Mouse (Mus musculus): ENCODE results near the gene Clrn3. TPM values are rescaled to one million over a fixed set of nuclear protein-coding genes. Genes with fewer than 3 reads are reported as not detected.
"Not testable (repeated sequence)": the region's sequence is repeated elsewhere in the genome, so short reads cannot be mapped to it uniquely, and the experiment has no call there.

The Clrn3 gene
- not detected for total RNA-seq (2021)
- long read RNA-seq, experiment 1: 0 reads
- long read RNA-seq, experiment 2: 0 reads

DNA sequence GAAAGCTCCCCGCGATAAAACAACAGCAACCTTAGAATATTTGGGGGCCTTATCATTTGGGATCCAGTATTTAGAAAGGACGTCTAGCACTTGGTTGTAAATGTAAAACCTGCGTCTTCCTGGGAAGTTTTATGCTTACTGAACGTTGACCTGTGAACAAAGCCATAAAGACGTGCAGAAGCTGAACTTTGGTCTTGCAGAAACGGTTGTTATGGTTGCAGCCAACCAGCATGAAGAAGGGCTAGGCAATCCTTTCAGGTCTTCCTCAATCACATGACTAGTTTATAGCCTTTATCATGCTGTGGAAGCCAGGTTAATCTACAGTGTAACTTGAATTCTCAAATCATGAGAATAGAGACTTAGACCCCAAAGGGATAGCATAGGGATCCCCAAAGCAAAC lies at the start of gene Clrn3:
TSS of gene Clrn3 (minus strand) at position 140 of the 400 bp plus-strand sequence.
- no peak for DNase-seq
- intact Hi-C loops (cut with DNase I; ENCODE audit: low total_unique reads): no loop called here

DNA sequence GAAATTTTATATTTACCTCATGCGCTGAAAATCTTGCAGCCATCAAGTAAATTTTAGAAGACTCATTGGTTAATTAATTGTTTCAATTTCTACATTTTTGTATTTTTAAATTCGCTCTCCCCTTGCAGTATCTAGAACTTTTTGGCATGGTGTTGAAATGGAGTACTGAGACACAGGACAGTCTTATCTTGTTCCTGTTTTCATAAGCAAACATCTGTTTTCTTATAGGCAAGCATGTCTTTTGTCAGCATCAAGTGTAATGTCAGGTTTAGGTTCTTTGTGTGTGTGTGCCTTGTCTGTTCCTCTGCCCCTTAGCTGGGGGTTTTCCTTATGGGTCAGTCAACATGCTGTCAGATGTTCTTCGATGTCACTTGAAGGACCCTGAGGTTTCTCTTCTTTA lies 47.9 kb upstream of the Clrn3 start:
- intact Hi-C loops (cut with DNase I; ENCODE audit: low total_unique reads): no loop called here

DNA sequence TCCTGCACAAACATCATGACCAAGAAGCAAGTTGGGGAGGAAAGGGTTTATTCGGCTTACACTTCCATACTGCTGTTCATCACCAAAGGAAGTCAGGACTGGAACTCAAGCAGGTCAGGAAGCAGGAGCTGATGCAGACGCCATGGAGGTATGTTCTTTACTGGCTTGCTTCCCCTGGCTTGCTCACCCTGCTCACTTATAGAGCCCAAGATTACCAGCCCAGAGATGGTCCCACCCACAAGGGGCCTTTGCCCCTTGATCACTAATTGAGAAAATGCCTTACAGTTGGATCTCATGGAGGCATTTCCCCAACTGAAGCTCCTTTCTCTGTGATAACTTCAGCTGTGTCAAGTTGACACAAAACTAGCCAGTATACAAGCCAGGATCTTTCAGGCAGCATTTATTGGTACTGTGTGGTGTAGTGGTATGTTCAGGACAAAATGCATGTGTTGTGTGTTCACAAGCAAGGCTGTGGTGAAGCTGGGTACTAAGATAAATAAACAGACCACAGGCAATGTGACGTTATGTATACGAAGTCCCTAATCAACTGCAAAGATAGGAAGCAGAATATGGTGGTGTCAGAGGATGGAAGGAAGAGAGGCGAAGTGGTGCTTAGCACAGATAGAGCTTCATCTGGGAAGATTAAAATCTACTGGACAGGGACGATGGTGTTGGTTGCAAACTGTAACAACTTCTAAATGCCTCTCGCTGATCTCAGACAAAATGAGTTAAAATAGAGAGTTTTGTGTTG lies 47.0 kb upstream of the Clrn3 start:
- DNase-seq; intact Hi-C loops (cut with DNase I; ENCODE audit: low total_unique reads): not testable (repeated sequence)

More for the DNA sequence above, 47.9 kb upstream of the Clrn3 start:
- DNase-seq: no peak

DNA sequence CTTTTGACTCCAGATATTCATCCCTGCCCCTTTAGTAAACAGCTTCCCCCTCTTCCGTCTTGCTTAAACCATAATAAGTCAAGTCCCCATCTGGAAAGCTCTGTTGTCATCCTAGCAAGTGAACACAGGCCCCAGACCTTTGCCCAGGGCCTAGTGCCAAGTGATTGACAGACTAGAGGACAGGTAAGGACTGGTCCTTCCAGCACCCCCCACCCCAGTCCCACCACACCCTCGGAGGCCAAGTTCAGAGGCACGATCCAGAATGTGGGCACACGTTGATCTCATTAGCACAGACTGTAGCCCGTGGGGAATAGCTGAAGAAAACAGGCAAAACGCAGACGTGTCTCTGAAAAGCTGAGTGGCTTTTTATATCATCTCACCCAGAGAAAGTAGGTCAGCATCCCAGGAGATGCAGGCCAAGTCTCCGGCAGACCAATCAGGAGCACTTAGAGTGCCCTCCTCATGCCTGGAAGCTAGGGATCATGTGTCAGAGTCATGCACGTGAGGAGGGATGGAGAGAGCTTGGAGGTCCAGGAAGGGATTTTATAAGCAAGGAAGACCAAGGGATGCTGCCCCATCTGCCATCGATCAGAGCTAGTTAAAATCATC lies 43.6 kb upstream of the Clrn3 start:
- intact Hi-C loops (cut with DNase I; ENCODE audit: low total_unique reads): no loop called here
- peak; percentile 49 for DNase-seq

DNA sequence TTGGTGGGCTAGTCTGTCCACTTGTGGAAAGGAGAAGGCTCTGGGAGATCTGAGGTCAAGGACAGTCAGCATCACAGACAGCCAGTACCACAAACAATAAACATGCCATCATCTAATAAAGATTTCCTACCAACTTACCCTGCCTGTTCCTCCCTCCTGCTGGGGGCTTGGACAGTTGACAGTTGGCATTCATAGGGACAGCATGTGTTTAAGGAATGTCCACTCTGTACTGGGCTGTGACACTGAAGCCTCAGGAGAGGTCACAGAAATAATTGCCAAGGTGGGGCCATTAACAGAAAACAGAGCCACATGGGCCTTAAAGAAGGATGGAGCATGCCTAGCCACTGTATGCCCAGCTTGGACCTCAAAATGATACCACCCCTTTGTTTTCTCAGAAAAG lies 42.9 kb upstream of the Clrn3 start:
- DNase-seq: no peak
- intact Hi-C loops (cut with DNase I; ENCODE audit: low total_unique reads): no loop called here

DNA sequence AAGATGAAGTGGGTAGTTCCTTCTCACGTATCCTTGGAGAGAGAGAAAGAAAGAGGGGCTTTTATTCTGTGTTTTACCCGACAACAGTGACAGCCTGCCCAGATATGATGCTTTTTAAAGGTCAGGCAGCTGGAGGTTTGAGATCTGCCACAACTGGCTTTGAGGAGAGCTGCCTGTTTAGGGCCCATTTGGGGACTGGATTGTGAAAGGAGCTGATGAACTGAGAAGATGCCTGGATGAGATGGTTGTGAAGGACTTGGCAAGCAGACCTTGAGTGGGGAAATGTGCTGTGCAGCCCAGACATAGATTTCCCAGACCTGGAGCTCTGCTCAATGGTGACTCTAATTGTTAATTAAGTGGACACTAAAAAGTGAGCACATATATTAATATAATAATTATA lies 40.1 kb upstream of the Clrn3 start:
- intact Hi-C loops (cut with DNase I; ENCODE audit: low total_unique reads): no loop called here
- DNase-seq: no peak

DNA sequence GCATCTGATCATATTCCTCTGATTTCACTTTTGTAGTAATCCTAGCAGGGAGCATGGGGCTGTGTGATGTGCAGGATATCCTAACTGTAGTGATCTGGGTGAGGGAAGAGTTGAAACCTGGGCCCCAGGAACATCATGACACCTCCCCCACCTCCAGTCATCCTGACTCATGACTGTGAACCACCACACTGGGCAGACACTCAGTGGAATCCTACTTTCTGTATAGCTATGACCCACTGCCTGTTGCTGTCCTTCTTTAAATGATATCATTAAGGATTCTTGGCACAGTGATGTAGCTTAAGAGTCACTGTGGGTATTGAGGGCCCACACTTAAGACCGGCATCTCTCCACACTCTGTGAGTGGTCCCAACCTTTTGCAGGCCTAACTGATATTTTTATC lies 39.1 kb upstream of the Clrn3 start:
- intact Hi-C loops (cut with DNase I; ENCODE audit: low total_unique reads): no loop called here

DNA sequence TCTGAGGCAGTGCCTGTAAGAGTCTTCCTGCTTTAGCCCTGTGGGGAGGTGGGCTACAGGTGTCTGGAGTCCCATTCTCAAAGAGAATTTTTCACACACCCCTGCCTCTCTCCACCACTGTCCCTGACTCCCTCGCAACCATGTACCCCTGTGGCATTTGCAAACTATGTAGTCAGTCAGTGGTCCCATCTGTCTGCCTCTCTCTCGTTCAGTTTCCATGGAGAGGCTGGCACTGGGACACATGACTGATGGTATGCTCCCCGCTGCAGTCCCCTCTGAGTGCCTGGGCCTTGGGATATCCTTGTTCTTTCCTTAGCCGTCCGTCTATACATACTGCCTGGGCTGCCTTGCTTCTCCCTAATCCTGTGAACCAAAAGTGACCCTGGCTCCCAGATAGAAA lies 37.6 kb upstream of the Clrn3 start:
- DNase-seq: no peak
- intact Hi-C loops (cut with DNase I; ENCODE audit: low total_unique reads): no loop called here

More for the DNA sequence above, 39.1 kb upstream of the Clrn3 start:
- DNase-seq: no peak

DNA sequence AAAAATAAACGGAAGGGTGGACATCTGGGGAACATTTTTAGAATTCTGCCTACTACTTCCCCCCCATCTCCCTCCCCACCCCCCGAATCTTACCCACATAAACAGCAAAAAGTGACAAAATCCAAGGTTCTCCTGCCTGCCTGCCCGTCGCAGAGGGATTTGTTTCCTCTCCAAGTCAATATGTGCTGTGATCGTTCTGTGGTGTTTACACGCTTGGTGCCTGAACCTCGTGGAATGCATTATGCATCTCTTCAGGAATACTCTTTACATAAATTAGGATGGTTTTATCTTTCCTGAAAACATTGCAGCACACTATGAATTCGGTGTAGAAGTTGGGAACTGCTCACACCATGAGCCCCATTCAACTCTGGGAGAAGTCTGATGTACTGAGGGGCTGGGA lies 35.6 kb upstream of the Clrn3 start:
- intact Hi-C loops (cut with DNase I; ENCODE audit: low total_unique reads): no loop called here
- DNase-seq: no peak

DNA sequence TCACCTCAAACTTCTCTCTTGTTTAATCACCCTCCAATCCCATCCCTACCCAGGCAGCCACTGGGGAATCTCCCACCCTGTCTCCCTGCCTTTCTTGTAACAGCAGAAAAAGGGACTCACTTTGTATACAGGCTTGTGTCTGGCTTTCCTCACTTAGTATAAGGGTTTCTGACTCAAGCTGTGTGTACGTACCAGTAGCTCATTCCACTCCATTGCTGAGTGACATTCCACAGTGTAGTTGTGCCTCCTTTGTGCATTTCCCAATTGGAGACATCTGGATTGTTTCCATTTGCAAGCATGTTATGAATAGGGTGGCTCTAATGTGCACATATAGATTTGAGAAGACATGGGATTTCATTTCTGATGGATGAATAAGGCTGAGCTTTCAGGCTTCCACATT lies 31.8 kb upstream of the Clrn3 start:
- intact Hi-C loops (cut with DNase I; ENCODE audit: low total_unique reads): no loop called here
- no peak for DNase-seq

DNA sequence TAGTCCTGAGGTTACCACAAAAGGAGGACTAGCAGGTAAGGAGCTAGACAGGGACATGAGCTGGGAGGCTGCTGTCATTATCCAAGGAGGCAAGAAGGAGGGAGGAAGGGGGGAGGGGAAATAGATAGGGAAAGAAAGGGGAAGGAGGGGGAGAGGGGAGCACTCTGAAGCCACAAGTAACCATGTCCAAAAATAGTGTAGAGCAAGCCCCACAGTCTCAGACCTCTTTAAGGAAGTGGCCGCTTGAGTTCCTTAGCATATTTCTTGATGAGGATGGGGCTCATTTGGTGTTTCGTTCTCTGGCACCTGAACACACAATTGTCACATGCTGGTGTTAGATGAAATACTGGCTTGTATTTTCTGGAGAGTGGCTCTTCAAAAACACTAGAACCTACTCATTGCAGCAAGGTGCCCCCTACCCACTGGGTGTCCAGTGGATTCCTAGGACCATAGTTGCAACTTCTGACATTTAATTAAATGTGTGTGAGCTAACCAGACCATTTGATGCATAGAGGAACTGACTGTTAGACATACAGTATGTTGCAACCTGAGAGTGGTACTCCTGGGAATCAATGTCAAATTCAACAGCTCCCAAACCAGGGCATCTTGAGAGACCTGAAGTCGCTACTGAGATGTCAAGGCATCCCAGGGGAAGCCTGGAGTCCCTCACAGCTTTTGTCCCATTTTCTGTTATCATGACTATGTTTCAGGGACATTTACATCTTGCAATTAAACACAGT lies 28.4 kb upstream of the Clrn3 start:
- intact Hi-C loops (cut with DNase I; ENCODE audit: low total_unique reads): no loop called here
- no peak for DNase-seq

DNA sequence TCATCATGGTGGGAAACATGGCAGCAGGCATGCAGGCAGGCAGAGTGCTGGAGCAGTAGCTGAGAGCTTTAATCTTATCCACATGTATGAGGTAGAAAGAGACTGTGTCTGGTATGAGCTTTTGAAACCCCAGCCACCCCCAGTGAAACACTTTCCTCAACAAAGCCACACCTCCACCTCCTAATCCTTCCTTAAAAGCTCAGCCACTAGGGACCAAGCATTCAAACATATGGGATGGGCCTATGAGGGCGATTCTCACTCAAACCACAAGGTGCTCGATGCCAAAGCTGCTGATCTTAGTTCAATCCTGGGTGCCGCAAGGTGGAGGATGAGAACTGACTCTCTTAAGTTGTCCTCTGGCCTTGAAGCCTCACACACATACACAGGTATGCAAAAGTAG lies 25.1 kb upstream of the Clrn3 start:
- intact Hi-C loops (cut with DNase I; ENCODE audit: low total_unique reads): no loop called here
- DNase-seq: no peak

DNA sequence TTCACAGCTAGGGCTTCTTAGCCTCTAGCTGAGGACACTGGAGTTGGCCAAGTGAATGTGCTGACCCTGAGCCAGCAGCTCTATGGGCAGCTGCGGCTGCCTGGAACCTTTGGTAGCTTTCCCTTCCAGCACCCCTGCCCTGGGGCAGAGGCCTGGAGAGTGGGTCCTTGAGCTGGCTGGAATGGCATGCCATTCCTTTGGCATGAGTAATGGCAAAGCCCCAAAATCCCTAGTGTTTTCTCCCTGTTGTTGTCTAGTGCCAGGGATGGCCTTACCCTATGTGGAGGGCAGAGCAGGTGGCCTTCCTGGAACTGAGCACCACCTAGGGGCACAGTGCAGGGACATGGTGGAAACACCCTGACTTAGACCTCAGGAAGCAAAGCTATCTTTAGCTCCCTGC lies 23.1 kb upstream of the Clrn3 start:
- intact Hi-C loops (cut with DNase I; ENCODE audit: low total_unique reads): no loop called here
- peak; percentile 69 for DNase-seq

DNA sequence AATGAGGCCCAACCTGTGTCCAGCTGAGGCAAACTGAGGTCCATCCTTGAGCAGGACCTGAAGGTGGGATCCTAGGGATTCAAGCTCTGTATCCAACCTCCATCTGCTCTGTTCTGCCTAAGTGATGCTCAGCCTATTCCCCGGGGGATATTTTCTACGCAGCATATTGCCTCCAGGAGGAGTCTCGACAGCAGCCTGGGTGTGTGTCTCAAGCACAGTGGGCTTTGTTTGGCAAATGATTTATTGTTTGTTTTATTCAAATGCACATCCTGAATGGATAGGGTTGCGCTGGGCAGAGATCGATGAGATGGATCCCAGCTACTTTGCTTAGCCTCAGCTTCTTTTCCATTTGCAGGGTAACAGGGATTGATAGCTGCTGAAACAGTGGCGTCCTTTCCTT lies 20.0 kb upstream of the Clrn3 start:
- intact Hi-C loops (cut with DNase I; ENCODE audit: low total_unique reads): no loop called here

DNA sequence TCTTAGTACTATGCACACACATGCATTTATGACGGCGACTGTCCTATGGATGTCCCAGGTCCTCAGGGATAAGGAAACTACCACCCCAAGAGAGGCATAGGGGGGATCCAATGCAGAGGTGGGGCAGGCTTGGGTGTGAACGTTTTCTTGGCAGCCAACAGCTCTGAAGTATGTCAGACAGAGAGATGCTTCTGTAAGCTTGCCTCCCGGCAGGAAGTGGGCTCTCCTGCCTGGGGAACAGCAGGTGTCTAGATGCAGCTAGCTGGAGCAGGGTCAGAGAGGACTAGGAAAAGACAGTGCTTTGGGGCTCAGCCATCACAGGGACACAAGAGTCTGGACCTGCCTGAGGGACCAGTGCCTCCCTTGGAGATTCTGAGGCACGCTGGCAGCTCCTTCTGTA lies 18.1 kb upstream of the Clrn3 start:
- no peak for DNase-seq
- intact Hi-C loops (cut with DNase I; ENCODE audit: low total_unique reads): no loop called here

More for the DNA sequence above, 20.0 kb upstream of the Clrn3 start:
- no peak for DNase-seq

DNA sequence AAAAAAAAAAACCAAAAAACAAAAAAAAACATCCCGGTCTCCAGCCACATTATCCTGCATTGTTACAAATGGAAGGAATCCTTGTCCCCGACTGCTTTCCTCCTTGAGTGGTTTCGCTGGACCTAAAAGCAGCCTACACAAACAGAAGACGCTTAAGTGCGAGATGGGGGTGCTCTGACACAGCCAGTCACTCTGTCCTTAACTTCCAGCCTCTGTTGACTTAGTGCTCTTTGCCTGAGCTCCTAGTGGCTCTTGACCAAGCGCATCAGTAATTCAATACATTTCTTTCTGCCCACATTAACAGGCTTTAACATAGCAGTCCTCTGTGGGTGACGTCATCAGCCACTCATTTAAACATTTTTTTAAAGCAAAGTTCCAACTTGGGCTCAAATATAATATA lies 17.5 kb upstream of the Clrn3 start:
- intact Hi-C loops (cut with DNase I; ENCODE audit: low total_unique reads): no loop called here
- DNase-seq: no peak

DNA sequence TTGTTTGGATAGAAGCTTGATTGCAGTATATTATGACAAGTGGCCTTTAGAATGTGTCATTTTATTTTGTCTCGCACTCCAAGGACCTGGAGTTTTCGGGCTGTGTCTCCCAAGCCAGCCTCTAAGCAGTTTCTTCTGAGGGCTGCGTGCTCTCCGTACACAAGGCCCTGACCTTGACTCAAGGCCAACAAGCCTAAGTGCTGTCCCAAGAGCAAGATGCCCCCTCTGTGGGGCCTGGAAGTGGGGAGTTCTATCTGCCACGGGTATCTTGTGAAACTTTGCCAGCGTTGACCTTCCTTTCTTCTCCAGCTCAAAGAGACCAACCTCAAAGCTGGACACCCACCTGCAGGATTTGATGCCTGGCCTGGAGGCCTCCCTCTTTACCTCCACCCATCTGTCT lies 15.9 kb upstream of the Clrn3 start:
- intact Hi-C loops (cut with DNase I; ENCODE audit: low total_unique reads): no loop called here
- DNase-seq: no peak

DNA sequence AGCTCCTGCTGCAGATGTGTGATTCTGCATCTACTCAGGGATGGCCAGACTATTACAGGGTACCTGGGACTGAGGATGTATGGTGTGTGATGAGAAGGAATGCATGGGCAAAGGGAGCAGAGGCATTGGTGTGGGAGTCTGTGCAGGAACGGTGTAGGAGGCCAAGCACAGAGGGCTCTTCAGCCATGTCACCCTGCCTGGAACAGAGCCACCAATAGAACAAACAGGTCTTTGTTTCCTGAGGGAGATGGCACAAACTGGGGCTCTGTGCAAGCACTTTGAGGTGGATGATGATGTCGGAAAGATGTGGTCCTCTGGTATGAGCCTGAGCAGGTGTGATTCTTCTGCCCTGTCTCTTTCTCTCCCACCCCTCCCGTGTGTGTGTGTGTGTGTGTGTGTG lies 14.6 kb upstream of the Clrn3 start:
- DNase-seq: no peak
- intact Hi-C loops (cut with DNase I; ENCODE audit: low total_unique reads): no loop called here

DNA sequence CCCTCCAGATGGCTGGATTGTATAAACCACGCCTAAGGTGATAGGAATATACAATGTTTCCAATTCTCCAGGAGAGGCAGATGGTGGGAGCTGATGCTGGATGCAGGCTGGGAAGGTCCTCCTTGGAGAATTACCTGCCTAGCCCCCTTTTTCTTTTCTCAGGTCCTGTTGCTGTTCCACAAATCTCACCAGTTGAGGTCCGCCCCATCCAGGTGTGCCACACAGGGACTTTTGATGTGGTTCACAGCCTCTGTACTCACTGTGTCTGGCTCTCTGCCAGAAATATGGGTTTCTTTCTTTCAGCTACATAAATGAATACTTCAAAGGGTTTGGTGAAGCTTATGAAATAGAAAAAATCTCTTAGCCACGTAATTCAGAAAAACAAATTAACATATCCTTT lies 13.8 kb upstream of the Clrn3 start:
- DNase-seq: no peak
- intact Hi-C loops (cut with DNase I; ENCODE audit: low total_unique reads): no loop called here

DNA sequence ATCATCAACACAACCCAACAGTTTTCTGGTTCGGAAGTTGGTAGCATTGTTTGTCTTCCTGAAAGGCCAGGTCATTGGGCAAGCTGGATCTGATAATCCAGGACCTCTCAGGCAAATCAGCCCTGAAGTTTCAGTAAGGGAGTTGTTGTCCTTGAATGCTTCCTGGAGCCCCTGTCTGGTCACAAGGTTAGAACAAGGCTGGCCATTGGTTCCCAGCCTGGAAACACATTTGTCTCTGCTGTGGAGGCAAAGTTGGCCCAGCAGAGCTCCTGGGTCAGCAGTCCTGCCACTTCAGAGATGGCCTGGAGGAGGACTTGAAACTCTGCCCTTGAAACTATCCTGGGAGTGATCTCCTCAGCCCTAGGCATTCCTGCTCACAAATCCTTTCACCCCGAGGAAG lies 11.0 kb upstream of the Clrn3 start:
- peak; percentile 12 for DNase-seq
- intact Hi-C loops (cut with DNase I; ENCODE audit: low total_unique reads): loop anchor here (10.0 kb wide), 1 partner anchor 195 kb away; no protein-coding TSS in a partner anchor
